Mouse (Mus musculus): Measurements from ENCODE around the gene Eef1e1. TPM values are rescaled to one million over a fixed set of nuclear protein-coding genes. Genes with fewer than 3 reads are reported as not detected.

The Eef1e1 gene
- total and polyA plus RNA-seq, 2 experiments: 4.0 to 5.6 TPM

DNA sequence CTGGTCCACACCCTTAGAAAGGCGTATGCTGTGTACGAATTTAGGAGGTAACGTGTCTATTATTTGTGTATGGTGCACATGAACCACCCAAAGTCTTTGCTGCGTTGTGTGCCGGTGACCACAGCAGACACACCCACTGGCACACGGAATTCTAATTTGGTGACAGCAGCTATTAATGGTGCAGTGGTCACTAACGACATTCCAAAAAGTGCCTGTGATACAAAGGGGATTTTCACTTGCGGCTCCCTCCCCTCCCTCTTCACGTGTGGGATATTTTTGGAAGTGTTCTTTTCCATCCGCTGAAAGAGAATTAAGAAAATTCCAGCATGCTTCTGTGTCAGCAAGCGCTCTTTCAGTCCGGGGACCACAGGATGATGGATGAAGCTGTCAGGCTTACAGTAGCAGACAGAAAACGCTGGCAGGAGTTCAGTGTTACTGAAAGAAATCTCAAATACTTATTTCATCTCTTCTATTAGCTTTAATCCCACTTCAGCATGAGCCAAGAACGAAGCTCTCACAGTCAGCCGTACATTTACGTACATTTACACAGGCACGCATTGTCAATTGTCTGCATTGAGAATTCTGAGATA lies 56.5 kb downstream of the Eef1e1 start:
- Histone ChIP-seq H3K27me3 (ENCODE audit: control insufficient read depth, insufficient read depth, low read length) (no peaks in the 10 kb centered on the region), H3K4me3 (ENCODE audit: insufficient read depth, low read depth, low read length) (no peak overlapping the region), H3K9ac (ENCODE audit: low read depth, low read length) (no peak overlapping the region), H3K27ac (replicated peaks; ENCODE audit: insufficient read depth, low read depth, low read length) (no peak overlapping the region), H3K4me1 (ENCODE audit: control insufficient read depth, insufficient read depth, low read length) (no peaks in the 10 kb centered on the region), H3K36me3 (ENCODE audit: control insufficient read depth, insufficient read depth, low read length) (peaks cover 10% of the 10 kb centered on the region; the same call in 1 of the 2 replicates), H3K79me2 (ENCODE audit: control insufficient read depth, insufficient read depth, low read length) (no peaks in the 10 kb centered on the region)
- WGBS: 87% methylated on average over 17 of the region's 17 CpGs
- TF ChIP-seq CTCF (IDR thresholded peaks at IDR 0.05; ENCODE audit: low read depth, low read length) (no peak), POLR2A (IDR thresholded peaks at IDR 0.05; ENCODE audit: extremely low read depth, insufficient read depth, low read length) (no peak)
- DNase-seq (ENCODE audit: extremely low read depth, low read depth, low spot score): no peak

DNA sequence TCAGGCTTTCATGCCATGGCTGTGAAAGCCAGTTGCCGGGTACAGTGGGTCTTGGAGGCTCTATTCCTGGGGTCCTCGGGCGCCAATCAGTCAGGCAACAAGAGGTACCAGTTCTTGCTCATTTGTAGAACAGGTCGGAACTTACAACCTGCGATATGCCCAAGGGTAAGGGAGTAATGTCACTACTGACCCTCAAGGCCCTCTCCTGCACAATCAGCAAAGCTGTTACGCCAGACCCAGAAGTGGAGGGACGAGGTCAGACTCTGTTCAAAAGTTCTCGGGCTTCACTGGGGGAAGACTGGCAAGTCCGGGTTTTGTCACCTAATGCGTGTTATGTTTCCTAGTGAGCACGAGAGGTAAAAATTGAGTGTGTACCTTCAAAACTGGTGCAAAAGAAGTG lies 58.0 kb downstream of the Eef1e1 start:
- DNase-seq (ENCODE audit: extremely low read depth, low read depth, low spot score): no peak
- 83% methylated on average over 11 of the region's 11 CpGs for WGBS

DNA sequence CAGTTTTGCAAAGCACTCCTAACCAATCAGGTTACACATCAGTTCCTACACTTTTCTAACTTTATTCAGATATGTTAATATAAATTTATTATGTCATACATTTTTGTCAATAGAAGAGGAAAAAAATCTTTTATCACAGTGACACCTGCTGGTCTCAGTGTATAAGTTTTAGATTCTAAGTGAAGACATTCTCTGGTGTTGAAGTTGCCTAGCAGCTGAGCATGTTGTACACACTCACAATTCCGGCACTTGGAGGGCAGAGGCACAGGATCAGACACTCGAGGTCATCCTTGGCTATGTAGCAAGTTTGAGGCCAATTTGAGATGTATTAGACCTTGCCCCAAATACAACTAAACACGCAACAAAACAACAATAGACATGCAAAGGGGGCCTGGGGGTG lies 61.8 kb downstream of the Eef1e1 start:
- H3K4me3 ChIP-seq (ENCODE audit: insufficient read depth, low read depth, low read length): no peak overlapping the region
- H3K4me1 ChIP-seq (ENCODE audit: control insufficient read depth, insufficient read depth, low read length): no peaks in the 10 kb centered on the region
- 76% methylated on average over 3 of the region's 3 CpGs for WGBS
- no peak overlapping the region for H3K9ac ChIP-seq (ENCODE audit: low read depth, low read length)
- H3K79me2 ChIP-seq (ENCODE audit: control insufficient read depth, insufficient read depth, low read length): no peaks in the 10 kb centered on the region
- peaks cover 3% of the 10 kb centered on the region; the same call in 1 of the 2 replicates for H3K36me3 ChIP-seq (ENCODE audit: control insufficient read depth, insufficient read depth, low read length)
- H3K27ac ChIP-seq (replicated peaks; ENCODE audit: insufficient read depth, low read depth, low read length): no peak overlapping the region
- TF ChIP-seq POLR2A (IDR thresholded peaks at IDR 0.05; ENCODE audit: extremely low read depth, insufficient read depth, low read length) (no peak), CTCF (IDR thresholded peaks at IDR 0.05; ENCODE audit: low read depth, low read length) (no peak)
- no peak for DNase-seq (ENCODE audit: extremely low read depth, low read depth, low spot score)
- H3K27me3 ChIP-seq (ENCODE audit: control insufficient read depth, insufficient read depth, low read length): no peaks in the 10 kb centered on the region

More for the DNA sequence above, 58.0 kb downstream of the Eef1e1 start:
- Histone ChIP-seq H3K9ac (ENCODE audit: low read depth, low read length) (no peak overlapping the region), H3K27me3 (ENCODE audit: control insufficient read depth, insufficient read depth, low read length) (no peaks in the 10 kb centered on the region), H3K4me3 (ENCODE audit: insufficient read depth, low read depth, low read length) (no peak overlapping the region), H3K36me3 (ENCODE audit: control insufficient read depth, insufficient read depth, low read length) (peaks cover 10% of the 10 kb centered on the region; the same call in 1 of the 2 replicates), H3K4me1 (ENCODE audit: control insufficient read depth, insufficient read depth, low read length) (no peaks in the 10 kb centered on the region), H3K79me2 (ENCODE audit: control insufficient read depth, insufficient read depth, low read length) (no peaks in the 10 kb centered on the region), H3K27ac (replicated peaks; ENCODE audit: insufficient read depth, low read depth, low read length) (no peak overlapping the region)
- TF ChIP-seq POLR2A (IDR thresholded peaks at IDR 0.05; ENCODE audit: extremely low read depth, insufficient read depth, low read length) (no peak), CTCF (IDR thresholded peaks at IDR 0.05; ENCODE audit: low read depth, low read length) (no peak)

DNA sequence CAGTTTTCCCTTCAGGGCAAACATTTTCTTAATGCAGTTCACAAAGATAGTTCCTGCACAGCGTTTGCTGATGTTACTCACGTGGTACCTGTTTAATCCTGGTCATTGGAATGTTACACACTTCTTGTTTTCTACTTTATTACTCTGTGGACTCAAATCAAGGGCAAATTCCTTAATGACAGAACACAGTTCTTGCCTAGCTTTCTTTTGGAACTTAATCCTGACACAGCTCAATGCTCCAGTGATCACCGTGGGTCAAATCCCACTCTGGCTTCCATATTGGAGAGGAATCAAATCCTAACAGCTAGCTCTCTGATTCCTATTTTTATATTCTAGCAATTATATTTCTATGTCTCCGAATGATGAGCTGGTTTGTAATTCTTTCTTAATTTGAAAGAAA lies 62.4 kb downstream of the Eef1e1 start:
- Histone ChIP-seq H3K27me3 (ENCODE audit: control insufficient read depth, insufficient read depth, low read length) (no peaks in the 10 kb centered on the region), H3K27ac (replicated peaks; ENCODE audit: insufficient read depth, low read depth, low read length) (no peak overlapping the region), H3K4me3 (ENCODE audit: insufficient read depth, low read depth, low read length) (no peak overlapping the region), H3K36me3 (ENCODE audit: control insufficient read depth, insufficient read depth, low read length) (peaks cover 2% of the 10 kb centered on the region; the same call in 1 of the 2 replicates), H3K79me2 (ENCODE audit: control insufficient read depth, insufficient read depth, low read length) (no peaks in the 10 kb centered on the region), H3K4me1 (ENCODE audit: control insufficient read depth, insufficient read depth, low read length) (no peaks in the 10 kb centered on the region), H3K9ac (ENCODE audit: low read depth, low read length) (no peak overlapping the region)
- TF ChIP-seq POLR2A (IDR thresholded peaks at IDR 0.05; ENCODE audit: extremely low read depth, insufficient read depth, low read length): no peak
- TF ChIP-seq CTCF (IDR thresholded peaks at IDR 0.05; ENCODE audit: low read depth, low read length): no peak
- no peak for DNase-seq (ENCODE audit: extremely low read depth, low read depth, low spot score)
- WGBS: 94% methylated on average over 4 of the region's 4 CpGs

Other genes starting within 250 kb of the Eef1e1 start
- 126 and 160 TPM in 2 replicates for gene Txndc5, start 130.2 kb downstream of the Eef1e1 start, total RNA-seq (2014; rRNA removed)
- 97.9 and 104 TPM in 2 replicates for gene Txndc5, start 130.2 kb downstream of the Eef1e1 start, polyA plus RNA-seq (2012; rRNA removed)
- gene Bloc1s5, start 23.9 kb downstream of the Eef1e1 start, total RNA-seq (2014; rRNA removed): 12.6 and 13.0 TPM in 2 replicates
- 7.2 and 7.8 TPM in 2 replicates for gene Bloc1s5, start 23.9 kb downstream of the Eef1e1 start, polyA plus RNA-seq (2012; rRNA removed)